Mouse (Mus musculus): ENCODE data around the gene Ccdc34. TPM values are rescaled to one million over a fixed set of nuclear protein-coding genes. Genes with fewer than 3 reads are reported as not detected.

The Ccdc34 gene
- polyA plus RNA-seq, 1 experiment from 2014 or later, result 28.7 TPM

DNA sequence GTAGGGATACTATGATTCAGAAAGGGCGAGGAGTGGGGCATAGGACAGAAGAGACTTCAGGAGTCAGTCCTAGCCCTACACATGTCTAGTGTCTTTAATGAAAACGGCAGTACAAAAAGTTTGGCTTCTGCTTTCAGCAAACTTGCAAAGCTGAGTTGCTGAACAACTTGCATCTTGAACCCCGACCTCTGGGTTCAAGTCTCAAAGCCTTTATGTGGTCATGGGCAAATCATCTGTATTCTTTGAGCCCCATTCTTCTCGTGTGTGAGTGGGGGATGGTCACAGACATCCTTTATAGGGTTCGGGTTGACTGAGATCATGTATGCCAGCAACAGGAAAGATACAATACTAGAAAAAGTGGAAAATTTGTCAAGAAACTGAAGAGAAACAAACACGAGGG is 164.0 kb downstream of the Ccdc34 start:
- Histone ChIP-seq H3K36me3 (no peaks in the 10 kb centered on the region), H3K4me1 (replicated peaks) (peaks cover 51% of the 10 kb centered on the region), H3K9ac (no peak overlapping the region), H3K27ac (ENCODE audit: poor library complexity, severe bottlenecking) (no peak overlapping the region), H3K4me3 (no peak overlapping the region), H3K9me3 (replicated peaks) (no peaks in the 10 kb centered on the region), H3K27me3 (replicated peaks) (no peaks in the 10 kb centered on the region), H3K4me2 (no peak overlapping the region)
- no peak for ATAC-seq (ENCODE audit: insufficient number of reproducible peaks, low FRiP score)
- WGBS, result 80% methylated on average over 6 of the region's 6 CpGs

DNA sequence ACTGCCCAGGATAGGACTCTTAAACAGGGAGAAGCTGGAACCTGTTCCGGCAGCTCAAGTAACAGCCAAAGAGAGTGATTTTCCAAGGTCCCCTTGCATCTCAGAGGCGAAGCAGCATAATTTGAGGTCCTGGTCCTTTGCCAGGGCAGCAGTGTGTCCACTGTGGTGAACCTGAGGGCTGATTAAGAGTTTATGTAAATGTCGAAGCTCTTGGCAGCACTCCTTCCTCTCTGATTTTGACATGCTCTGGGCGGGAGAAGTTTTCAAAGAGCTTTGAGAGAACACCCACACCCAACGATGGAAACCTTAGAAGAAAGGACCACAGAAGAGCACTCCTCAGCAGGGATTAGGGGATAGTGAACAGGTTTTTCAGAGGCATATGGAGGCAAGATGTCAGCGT is 164.6 kb downstream of the Ccdc34 start:
- no peak overlapping the region for H3K27ac ChIP-seq (ENCODE audit: poor library complexity, severe bottlenecking)
- H3K4me2 ChIP-seq, result no peak overlapping the region
- ATAC-seq (ENCODE audit: insufficient number of reproducible peaks, low FRiP score), result no peak
- H3K9ac ChIP-seq, result no peak overlapping the region
- H3K4me3 ChIP-seq, result no peak overlapping the region
- no peaks in the 10 kb centered on the region for H3K27me3 ChIP-seq (replicated peaks)
- H3K36me3 ChIP-seq, result no peaks in the 10 kb centered on the region
- no peaks in the 10 kb centered on the region for H3K9me3 ChIP-seq (replicated peaks)
- peaks cover 50% of the 10 kb centered on the region for H3K4me1 ChIP-seq (replicated peaks)
- WGBS, result 59% methylated on average over 6 of the region's 6 CpGs

DNA sequence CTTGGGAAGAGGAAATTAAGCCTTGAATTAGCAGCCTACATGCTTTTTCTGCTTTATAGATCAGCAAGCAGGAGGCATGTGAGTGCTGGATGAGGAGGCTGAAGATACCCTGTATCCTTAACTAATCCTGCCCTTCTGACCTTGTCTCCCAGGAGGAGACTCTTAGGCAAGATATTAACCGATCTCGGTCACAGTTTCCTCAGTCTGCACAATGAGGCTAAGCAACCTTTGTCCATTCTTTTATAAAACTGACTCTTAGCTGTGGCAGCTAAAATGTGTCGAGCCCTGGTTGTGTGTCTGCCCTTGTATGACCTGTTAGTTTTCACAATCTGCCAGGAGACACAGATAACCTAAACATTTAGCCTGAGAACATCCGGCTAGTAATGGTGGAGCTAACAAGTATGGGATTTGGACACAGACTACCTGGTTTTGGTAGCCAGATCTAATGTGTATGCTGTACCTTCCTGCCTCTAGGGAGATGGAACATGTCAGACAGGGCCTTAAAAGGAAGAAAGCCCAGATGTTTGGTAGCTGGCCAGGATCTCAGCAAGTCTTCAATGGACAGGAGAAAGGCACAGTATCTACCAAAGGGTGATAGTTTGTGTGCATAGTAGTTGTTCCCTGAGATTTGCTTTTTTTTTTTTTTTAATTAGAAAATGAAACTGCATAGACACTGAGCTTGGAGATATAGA is 165.3 kb downstream of the Ccdc34 start:
- no peak overlapping the region for H3K27ac ChIP-seq (ENCODE audit: poor library complexity, severe bottlenecking)
- peaks cover 48% of the 10 kb centered on the region for H3K4me1 ChIP-seq (replicated peaks)
- 60% methylated on average over 4 of the region's 4 CpGs for WGBS
- ATAC-seq (ENCODE audit: insufficient number of reproducible peaks, low FRiP score), result no peak
- H3K27me3 ChIP-seq (replicated peaks), result no peaks in the 10 kb centered on the region
- H3K36me3 ChIP-seq, result no peaks in the 10 kb centered on the region
- H3K9me3 ChIP-seq (replicated peaks), result no peaks in the 10 kb centered on the region
- H3K4me2 ChIP-seq, result no peak overlapping the region
- no peak overlapping the region for H3K9ac ChIP-seq
- no peak overlapping the region for H3K4me3 ChIP-seq

DNA sequence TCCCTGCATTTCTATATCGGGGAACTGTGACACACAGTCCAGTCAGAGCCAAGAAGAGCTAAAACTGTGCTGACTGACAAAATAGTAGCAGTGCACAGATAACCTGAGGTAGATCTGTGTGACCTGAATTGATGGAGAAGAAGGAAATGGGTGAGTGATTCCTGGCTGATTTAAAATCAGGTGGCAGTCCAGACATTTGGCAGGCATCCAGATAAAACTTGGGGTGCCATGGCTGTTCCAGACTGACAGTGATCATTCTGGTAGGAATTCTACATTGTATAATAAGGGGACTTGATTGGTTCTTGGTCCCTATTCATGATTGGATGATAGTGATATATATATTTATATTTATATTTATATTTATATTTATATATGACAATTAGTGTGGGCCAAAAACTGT is 166.5 kb downstream of the Ccdc34 start:
- ATAC-seq (ENCODE audit: insufficient number of reproducible peaks, low FRiP score), result no peak
- no peaks in the 10 kb centered on the region for H3K9me3 ChIP-seq (replicated peaks)
- 80% methylated on average over 1 of the region's 1 CpGs for WGBS

DNA sequence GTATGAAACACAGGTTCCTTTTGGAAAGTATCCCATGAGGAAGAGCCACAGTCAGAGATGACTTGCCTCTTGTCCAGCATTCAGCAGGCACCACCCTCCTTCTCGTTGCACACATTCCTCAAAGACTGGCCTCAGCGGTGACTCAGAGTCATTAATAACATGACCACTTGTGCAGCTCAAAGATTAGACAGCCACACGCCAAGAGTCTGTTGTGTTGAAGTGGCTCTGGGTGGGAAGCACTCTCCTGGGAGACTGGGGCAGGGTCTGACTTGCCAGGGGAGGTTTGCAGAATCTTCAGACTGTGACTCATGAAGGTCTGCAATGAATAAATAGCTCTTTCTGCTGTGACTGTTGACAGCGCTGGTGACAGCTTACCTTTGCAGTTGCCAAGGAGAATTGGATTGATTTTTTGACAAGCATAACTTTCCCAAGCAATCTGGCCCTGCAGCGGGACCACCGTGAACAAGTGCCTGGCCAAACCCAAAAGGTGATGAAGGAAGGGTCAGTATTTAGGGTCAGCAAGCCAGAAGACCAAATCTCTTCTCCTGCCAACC is 168.9 kb downstream of the Ccdc34 start:
- Histone ChIP-seq H3K36me3 (no peaks in the 10 kb centered on the region), H3K9ac (no peak overlapping the region), H3K27ac (ENCODE audit: poor library complexity, severe bottlenecking) (peak overlapping the region; percentile 82), H3K27me3 (replicated peaks) (no peaks in the 10 kb centered on the region), H3K4me1 (replicated peaks) (peaks cover 45% of the 10 kb centered on the region), H3K9me3 (replicated peaks) (no peaks in the 10 kb centered on the region), H3K4me3 (no peak overlapping the region), H3K4me2 (peak overlapping the region; percentile 39)
- peak; percentile 84 for ATAC-seq (ENCODE audit: insufficient number of reproducible peaks, low FRiP score)
- WGBS, result 19% methylated on average over 6 of the region's 6 CpGs

More for the DNA sequence above, 166.5 kb downstream of the Ccdc34 start:
- H3K27ac ChIP-seq (ENCODE audit: poor library complexity, severe bottlenecking), result no peak overlapping the region
- no peaks in the 10 kb centered on the region for H3K36me3 ChIP-seq
- peaks cover 48% of the 10 kb centered on the region for H3K4me1 ChIP-seq (replicated peaks)
- no peak overlapping the region for H3K4me2 ChIP-seq
- H3K4me3 ChIP-seq, result no peak overlapping the region
- H3K27me3 ChIP-seq (replicated peaks), result no peaks in the 10 kb centered on the region
- H3K9ac ChIP-seq, result no peak overlapping the region

DNA sequence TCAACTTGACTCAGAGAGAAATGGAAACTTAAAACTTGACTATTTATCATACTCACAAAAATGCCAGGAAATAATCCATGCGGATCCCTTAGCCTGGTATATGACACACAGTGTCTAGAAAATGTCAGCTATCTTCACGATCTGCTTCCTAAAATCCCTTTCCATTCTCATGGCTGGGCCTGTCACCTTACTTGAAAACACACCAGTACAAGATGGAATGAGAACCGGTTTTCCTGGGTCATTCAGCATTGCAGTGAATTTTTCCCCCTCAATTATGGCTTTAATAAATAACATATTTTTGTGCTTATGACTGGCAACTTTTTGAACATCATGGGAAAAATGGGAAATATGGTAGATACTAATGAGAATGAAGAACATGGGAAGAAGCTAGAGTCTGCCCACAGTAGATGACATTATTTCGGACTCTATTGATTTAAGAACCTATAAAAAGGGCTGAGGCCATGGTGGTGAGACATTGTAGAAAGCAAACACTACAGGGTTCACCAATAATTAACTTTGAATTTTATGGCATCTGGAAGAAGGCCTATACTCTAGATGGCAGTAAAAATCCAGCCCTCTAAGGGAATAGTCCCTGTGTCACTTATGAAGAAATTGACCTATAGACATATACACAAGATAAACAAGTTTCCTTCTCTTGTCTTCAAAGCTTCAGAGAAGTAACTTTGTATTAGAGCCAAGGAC is 171.2 kb downstream of the Ccdc34 start:
- Histone ChIP-seq H3K9ac (no peak overlapping the region), H3K4me2 (no peak overlapping the region), H3K4me1 (replicated peaks) (peaks cover 47% of the 10 kb centered on the region), H3K4me3 (no peak overlapping the region), H3K36me3 (no peaks in the 10 kb centered on the region), H3K27ac (ENCODE audit: poor library complexity, severe bottlenecking) (no peak overlapping the region), H3K27me3 (replicated peaks) (no peaks in the 10 kb centered on the region), H3K9me3 (replicated peaks) (no peaks in the 10 kb centered on the region)
- ATAC-seq (ENCODE audit: insufficient number of reproducible peaks, low FRiP score), result no peak
- WGBS, result 84% methylated on average over 4 of the region's 4 CpGs

DNA sequence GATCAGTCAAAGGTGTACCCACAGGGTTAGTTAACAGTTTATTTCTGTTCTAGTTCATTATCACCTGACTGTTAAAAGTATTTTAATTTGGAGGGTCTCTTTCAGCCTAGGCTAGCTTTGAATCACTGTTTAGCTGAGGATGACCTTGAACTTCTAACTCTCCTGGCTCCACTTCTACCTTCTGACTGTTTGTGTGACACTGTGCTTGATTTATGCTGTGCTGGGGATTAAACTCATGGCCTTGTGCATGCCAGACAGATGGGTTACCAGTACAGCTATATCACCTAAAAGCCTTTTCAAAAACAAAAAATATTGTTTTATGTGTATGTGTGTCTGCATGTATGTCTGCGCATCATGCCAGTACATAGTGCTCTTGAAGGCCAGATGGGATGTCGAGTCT is 172.8 kb downstream of the Ccdc34 start:
- Histone ChIP-seq H3K4me2 (no peak overlapping the region), H3K27ac (ENCODE audit: poor library complexity, severe bottlenecking) (no peak overlapping the region), H3K4me3 (no peak overlapping the region), H3K4me1 (replicated peaks) (peaks cover 47% of the 10 kb centered on the region), H3K27me3 (replicated peaks) (no peaks in the 10 kb centered on the region), H3K9me3 (replicated peaks) (no peaks in the 10 kb centered on the region), H3K36me3 (no peaks in the 10 kb centered on the region), H3K9ac (no peak overlapping the region)
- 91% methylated on average over 2 of the region's 2 CpGs for WGBS
- ATAC-seq (ENCODE audit: insufficient number of reproducible peaks, low FRiP score), result no peak

DNA sequence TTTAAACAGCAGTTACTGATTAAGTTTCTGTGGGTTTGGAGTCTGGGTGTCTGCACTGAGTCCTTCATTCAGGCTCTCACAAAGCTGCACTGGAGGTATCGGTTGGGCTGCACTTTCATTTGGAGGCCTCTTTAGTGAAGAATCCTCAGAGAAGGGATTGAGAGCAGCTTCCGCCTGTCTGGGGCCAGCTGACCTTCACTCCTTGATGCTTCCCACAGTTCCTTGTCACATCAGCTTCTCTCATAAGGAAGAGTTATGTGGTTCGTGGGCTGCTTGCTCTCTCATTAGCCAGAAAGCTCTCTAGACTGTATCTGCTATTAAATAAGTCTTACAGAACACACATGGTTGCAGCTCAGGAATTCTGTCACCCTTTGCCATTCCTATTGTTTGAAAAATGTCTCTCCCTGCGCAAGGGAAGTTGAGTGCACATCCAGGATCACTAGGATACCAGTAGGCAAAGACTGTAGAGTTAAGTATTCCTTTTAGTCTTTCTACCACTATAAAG is 173.6 kb downstream of the Ccdc34 start:
- Histone ChIP-seq H3K9me3 (replicated peaks) (no peaks in the 10 kb centered on the region), H3K9ac (no peak overlapping the region), H3K36me3 (no peaks in the 10 kb centered on the region), H3K27me3 (replicated peaks) (no peaks in the 10 kb centered on the region), H3K4me1 (replicated peaks) (peaks cover 44% of the 10 kb centered on the region), H3K4me3 (no peak overlapping the region), H3K4me2 (no peak overlapping the region), H3K27ac (ENCODE audit: poor library complexity, severe bottlenecking) (peak overlapping the region; percentile 85)
- 69% methylated on average over 4 of the region's 4 CpGs for WGBS
- ATAC-seq (ENCODE audit: insufficient number of reproducible peaks, low FRiP score), result no peak

DNA sequence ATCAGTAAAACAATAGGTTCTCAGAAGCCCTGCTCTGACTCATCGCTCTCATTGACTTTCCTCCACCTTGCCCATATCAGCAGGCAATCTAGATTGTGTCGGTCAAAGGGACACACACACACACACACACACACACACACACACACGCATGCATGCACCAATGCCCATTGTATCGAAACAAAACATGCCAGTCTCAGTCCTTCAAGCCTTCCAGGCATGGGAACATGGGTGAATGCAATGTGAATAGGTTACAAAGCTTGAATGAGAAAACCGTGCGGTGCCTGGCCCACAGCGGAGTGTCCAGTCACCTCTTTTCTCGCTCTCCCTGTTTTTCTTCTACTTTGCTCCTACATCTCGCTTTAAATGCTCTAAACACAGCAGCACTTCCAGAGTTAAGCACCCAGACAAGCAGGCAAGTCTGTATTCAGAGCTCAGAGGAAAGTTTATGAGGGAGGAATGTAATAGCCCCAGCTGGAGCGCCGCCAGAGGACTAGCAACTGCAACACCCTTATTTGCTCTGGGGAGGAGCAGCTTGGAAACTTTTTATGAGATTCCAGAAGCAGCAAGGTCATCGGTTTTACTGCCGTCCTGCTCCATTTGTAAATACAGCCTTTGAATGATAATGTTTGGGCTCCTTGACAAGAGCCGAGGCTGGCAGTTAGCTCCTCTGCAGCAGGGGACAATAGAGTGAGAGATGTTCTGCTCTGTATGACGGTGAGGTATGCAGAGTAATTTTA is 174.5 kb downstream of the Ccdc34 start:
- ATAC-seq (ENCODE audit: insufficient number of reproducible peaks, low FRiP score), result peak; percentile 48; the same call in 1 of the 2 replicates
- 42% methylated on average over 15 of the region's 15 CpGs for WGBS
- Histone ChIP-seq H3K4me2 (peak overlapping the region; percentile 41), H3K9ac (peak overlapping the region; percentile 51; the same call in 1 of the 2 replicates), H3K27ac (ENCODE audit: poor library complexity, severe bottlenecking) (peak overlapping the region; percentile 85), H3K36me3 (no peaks in the 10 kb centered on the region), H3K4me3 (no peak overlapping the region), H3K4me1 (replicated peaks) (peaks cover 37% of the 10 kb centered on the region), H3K9me3 (replicated peaks) (no peaks in the 10 kb centered on the region), H3K27me3 (replicated peaks) (no peaks in the 10 kb centered on the region)

DNA sequence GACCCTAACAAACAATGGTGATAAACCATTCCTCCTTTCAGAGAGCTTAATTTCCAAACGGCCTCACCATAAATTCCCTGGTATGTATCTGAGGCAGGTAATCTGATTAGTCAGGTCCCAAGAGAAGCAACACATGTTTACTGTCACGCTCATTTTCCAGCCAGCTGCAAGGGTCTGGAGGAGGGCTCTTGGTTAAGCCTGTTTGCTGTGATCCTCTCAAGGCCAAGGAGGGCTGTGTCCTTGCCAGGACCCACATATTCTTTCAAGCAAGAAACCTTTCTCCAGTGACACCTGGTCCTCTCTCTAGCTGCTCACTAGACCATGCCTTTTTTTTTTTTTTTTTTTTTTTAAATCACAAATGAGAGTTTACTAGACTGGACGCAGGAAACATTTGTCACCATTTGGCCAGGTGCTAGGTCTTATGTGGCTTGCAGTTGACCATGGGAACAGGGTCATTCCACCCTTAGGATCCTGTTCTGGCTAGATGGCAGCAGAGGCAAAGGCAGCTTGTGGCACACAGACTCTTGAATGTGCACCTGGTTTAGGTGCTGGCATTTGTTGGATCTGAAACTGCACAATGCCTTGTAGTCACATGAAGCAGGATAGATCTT is 175.2 kb downstream of the Ccdc34 start:
- H3K27ac ChIP-seq (ENCODE audit: poor library complexity, severe bottlenecking), result peak overlapping the region; percentile 85
- H3K36me3 ChIP-seq, result no peaks in the 10 kb centered on the region
- H3K4me3 ChIP-seq, result no peak overlapping the region
- peak overlapping the region; percentile 41 for H3K4me2 ChIP-seq
- peak; percentile 29; the same call in 1 of the 2 replicates for ATAC-seq (ENCODE audit: insufficient number of reproducible peaks, low FRiP score)
- no peaks in the 10 kb centered on the region for H3K27me3 ChIP-seq (replicated peaks)
- H3K4me1 ChIP-seq (replicated peaks), result peaks cover 33% of the 10 kb centered on the region
- peak overlapping the region; percentile 51; the same call in 1 of the 2 replicates for H3K9ac ChIP-seq
- H3K9me3 ChIP-seq (replicated peaks), result no peaks in the 10 kb centered on the region
- 29% methylated on average over 3 of the region's 3 CpGs for WGBS

All from heart, embryonic 12.5 days (tissue).